Mouse (Mus musculus): ENCODE measurements around the gene Zfp786.
A peak's percentile ranks its signal among the peaks of the same experiment; 100 is the strongest.

Gene Zfp786

DNA sequence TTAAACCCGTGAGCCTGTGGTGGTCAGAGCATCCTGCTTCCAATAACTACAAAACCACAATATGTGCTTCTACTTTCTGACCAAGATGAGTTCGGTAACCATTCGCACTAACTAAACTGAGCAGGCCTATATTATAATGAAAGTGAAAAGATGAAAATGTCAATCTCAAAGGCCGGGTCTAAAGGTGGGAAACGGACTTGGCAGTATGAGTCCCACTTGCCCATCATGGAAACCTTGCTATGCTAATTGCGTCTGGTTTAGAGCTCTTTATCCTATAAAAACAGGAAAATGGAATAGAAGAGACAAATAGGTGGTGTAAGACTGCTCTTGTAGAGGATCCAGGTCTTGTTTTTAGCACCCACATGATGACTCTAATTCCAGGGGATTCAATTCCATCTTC is 8.9 kb downstream of the Zfp786 start:
- DNase-seq (ENCODE audit: extremely low spot score, low read depth, low spot score): no peak

DNA sequence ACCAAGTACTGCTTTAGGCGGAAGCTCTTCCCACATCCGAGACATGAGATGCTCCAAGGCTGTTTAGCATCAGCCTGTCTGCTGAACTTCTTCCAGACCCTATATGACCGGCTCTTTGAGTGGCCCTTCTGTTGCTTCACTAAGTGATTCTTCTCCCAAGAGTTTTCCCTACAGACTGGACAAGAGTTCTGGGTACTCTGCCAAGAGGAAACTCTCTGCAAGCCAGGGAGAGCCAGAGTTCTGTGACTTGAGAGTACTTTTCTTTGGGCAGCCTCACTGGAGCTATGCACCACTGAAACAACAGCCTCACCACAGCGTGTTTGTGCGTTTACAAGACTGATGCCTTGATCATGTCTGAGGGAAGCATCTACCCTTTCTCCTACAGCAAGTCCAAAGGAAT is 9.4 kb downstream of the Zfp786 start:
- no peak for DNase-seq (ENCODE audit: extremely low spot score, low read depth, low spot score)

GRCm38 (mm10) chr6:47819626-47820325 is 10.9 kb downstream of the Zfp786 start:
- no peak for DNase-seq (ENCODE audit: extremely low spot score, low read depth, low spot score)

DNA sequence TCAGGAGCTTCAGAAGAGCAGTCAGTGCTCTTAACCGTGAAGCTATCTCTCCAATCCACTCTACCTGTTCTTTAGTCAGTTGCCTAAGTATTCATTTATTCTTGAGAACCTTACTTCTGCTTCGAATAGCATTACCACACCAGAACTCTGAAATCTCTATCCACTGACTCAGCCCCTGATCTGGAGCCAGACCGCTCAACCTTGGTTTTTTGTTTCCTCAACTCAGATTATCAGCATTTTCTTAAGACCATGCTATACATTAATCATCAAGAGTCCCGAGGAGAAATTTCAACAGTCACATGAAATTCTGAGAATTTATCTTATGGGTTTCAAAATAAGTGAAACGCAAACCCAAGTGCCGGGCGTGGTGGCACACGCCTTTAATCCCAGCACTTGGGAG is 11.9 kb downstream of the Zfp786 start:
- DNase-seq (ENCODE audit: extremely low spot score, low read depth, low spot score): no peak

- DNase-seq (ENCODE audit: extremely low spot score, low read depth, low spot score): no peak
These were observed 14.5 kb downstream of the Zfp786 start for GRCm38 (mm10) chr6:47816151-47816550.

DNA sequence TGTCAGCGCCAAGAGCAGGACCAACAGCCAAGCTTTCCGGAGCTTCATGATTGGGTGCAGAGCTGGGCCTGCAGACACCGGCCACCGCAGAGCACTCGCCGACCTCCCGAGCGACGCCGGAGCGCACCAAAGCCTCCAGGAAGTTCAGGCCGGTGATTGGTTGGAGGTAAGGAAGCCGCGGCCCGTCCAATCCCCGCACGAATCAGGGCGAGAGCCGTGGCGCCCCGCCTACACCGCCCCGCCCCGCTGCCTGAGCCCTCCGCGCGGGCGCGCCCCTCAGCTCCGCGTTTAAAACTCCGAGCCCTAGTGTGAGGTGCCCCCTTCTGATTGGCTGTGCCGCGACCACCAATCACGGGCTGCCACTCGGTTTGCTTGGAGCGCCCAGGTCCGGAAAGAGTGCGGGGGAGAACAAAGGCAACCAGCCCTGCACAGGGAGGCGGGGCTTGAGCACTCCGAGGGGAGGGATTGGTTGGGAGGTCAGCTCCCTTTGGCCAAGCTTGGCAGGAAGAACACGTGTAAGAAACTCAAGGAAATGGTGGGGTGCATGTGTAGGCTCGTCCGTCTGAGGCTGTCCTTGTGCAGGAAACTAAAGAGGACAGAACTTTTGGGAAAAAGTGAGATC is 17.3 kb downstream of the Zfp786 start, which contains the start of gene Pdia4:
Gene Pdia4 (minus strand): TSS at position 174 of the 622 bp plus-strand sequence.
- peak; percentile 84 for DNase-seq (ENCODE audit: extremely low spot score, low read depth, low spot score)

DNA sequence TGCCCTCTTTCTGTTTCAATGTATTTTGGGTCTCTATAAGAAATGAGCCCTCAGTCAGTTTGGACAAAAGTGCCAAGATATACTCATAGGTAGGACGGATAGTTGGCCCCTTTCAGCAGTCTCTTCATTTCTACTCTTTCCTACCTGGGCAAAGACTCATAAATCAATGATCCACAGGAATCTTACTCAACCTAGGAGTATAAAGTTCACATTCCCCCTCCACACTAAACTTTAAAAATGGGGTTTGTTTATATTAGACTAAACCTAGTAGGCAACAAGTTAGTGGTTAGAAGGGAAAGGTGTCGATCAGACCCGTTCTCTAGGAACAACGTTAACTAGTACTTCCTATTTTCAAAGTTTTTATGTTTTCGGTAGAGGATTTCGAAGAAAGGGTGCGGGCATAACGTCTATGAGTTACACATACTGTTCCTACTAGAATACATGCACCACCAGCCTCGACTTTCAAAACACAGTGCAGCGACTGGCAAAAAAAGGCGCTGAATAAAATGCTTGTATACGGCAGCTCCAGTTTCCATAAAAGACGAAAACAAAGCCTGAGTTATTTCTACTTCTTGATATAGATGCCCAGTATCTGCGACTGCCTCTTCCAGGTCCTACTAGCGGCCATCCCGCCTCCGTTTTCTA is 18.3 kb downstream of the Zfp786 start:
- no peak for DNase-seq (ENCODE audit: extremely low spot score, low read depth, low spot score)

- DNase-seq (ENCODE audit: extremely low spot score, low read depth, low spot score): no peak
These were observed 19.3 kb downstream of the Zfp786 start for GRCm38 (mm10) chr6:47811324-47811723.

DNA sequence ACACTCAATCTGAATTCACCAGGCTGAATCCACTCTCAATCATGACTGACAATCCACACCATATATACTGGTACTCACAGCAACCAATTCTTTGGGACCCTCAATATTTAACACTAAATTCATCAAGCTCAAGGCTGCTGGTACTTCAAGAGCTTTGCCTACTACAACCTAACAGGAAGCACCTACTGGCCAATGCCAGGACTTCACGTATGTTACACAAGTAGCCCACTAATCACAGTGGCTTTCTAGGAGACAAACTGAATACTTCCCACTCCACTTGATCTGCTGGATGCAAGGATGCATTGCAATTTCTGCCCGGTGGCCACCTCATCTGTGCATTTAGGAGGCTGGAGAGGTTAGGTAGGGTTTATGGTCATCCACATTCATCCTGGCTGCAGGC is 20.5 kb downstream of the Zfp786 start:
- no peak for DNase-seq (ENCODE audit: extremely low spot score, low read depth, low spot score)

DNA sequence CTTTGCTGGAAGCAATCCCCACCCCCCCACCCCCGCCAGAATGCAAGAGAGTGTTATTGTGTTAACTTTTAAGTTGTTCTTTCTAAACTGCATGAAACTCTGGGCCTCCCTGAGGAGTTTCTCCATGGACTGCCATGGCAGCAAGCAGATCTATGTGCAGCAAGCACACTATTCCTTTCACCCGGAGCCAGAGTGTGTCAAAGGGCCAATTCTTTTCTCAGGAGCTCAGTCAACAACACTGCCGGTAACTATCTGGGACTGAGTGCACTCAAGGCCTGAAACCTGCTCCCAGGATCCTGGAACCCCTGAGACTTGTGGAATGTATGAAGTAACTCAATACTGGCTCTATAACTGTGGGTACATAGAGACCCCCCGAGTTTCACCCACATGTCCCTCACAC is 21.6 kb downstream of the Zfp786 start:
- DNase-seq (ENCODE audit: extremely low spot score, low read depth, low spot score): no peak

DNA sequence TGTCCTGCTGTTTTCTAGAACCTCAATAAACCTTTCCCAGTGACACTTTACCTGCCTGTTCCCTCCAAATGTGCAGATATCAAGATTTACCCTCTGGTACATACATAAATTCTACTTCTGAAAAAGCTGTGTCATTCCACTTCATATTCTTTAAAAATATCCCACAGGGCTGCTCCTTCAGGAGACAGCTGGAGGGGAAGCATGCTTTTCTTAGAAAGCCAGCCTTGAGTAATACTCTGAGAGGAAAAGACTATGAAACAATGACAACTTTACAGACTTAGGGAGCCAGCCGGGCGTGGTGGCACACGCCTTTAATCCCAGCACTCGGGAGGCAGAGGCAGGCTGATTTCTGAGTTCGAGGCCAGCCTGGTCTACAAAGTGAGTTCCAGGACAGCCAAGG is 22.1 kb downstream of the Zfp786 start:
- DNase-seq (ENCODE audit: extremely low spot score, low read depth, low spot score): no peak

- no peak for DNase-seq (ENCODE audit: extremely low spot score, low read depth, low spot score)
These were observed 23.2 kb downstream of the Zfp786 start for GRCm38 (mm10) chr6:47807419-47807818.

DNA sequence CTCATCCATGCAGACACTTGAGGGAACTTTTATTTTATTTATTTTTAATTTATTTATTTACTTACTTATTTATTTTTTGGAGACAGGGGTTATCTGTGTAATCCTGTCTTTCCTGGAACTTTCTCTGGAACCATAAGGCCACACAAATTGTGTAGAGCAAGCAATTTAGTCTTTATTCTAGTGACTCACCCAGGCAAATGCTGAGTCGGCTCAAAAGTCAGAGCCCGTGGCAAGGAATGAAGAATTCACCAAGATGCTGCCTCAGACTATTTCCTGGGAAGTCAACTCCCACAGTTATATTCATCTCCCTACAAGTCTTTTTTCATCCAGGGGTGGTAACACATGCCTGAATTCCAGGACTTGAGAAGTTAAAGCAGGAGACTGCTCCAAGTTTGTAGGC is 25.1 kb downstream of the Zfp786 start:
- no peak for DNase-seq (ENCODE audit: extremely low spot score, low read depth, low spot score)

DNA sequence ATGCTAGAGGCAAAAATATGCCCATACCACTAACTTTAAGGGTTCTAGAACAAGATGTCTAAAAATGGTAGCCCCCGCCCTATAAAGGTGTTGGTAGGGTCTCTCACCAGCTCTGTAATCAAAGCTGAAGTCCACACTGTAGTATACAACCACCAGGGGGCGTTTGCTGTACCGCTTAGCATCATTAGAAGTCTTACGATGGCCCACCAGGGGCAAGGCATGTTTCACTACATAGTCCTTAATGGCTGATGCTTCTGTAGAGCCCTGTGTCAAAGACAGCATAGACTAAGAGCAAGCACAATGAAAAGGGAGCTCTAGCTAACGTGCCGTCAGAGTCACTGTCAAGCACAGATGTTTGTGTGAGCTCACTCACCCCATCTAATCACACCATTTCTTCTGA is 31.6 kb downstream of the Zfp786 start:
- peak; percentile 68 for DNase-seq (ENCODE audit: extremely low spot score, low read depth, low spot score)

- DNase-seq (ENCODE audit: extremely low spot score, low read depth, low spot score): no peak
These were observed 36.4 kb downstream of the Zfp786 start for GRCm38 (mm10) chr6:47794106-47794830.

- no peak for DNase-seq (ENCODE audit: extremely low spot score, low read depth, low spot score)
These were observed 37.4 kb downstream of the Zfp786 start for GRCm38 (mm10) chr6:47793284-47793683.

GRCm38 (mm10) chr6:47792533-47792932 is 38.1 kb downstream of the Zfp786 start:
- no peak for DNase-seq (ENCODE audit: extremely low spot score, low read depth, low spot score)

DNA sequence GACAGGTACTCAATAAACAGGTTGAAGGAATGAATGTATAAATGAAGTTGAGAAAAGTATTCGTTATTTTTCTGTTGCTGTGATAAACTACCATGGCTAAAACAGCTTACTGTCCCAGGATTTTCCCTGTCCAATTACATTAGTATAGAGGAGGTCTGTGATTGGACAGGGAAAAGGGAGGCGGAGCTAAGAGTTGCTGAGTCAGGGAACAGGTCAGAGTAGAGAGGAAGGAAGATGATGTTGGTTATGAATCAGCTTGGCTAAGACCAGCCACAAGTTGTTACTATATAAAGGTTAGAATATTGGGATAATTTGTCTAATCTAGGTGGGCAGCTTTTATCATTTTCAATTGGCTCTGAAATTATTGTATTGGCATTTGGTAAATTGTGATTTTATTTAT is 39.9 kb downstream of the Zfp786 start:
- no peak for DNase-seq (ENCODE audit: extremely low spot score, low read depth, low spot score)

DNA sequence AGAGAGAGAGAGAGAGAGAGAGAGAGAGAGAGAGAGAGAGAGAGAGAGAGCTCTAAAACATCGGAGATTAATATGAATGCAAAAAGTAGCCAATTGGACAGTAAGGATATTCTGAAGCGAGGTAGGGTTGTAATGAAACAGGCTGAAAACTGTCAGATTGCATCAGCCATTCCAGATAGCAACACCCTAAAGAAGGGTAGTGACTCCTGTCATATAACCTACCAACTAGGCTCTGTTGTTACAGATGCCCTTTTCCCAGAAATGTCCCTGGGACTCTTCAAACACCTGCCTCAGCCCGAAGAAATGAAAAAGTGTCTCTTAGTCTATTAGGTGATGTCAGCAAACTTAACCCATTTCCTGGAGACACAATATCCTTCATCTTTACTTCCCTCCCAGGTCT is 41.8 kb downstream of the Zfp786 start:
- DNase-seq (ENCODE audit: extremely low spot score, low read depth, low spot score): no peak

DNA sequence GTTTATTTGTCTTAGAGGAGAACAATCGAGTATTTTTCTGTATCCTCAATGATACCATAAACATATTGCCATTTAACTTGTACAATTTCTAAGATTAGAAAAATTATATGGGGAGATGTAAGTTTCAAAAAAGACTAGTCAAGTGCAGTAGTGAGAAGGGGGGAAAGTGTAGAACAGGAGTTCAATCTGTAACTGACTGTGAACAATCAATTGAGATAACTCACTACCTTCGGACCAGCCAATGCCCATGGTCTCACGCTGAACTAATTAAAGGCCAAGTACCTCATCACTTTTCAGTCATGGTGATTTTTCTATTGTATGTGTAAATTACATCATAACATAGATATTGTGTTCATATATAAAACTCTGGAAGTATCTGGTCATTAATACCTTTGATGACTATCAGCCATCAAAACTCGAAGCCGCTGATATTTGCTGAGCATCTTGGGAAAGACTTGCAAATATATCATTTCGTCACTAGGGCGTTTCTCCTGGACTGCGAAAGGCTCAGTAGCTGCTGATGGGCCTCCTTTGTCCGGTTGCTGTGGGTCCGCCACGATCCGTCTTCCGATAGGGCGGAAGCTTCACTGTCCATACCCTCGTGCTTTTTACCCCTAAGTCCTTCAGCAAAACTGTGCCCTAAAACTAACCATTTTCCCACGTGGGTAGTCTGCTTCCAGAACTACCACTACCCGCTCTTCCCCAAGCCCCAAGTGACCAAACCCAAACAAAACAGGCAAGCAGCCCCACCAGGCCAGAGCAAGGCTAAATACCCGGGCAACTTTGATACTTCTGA is 42.5 kb downstream of the Zfp786 start:
- DNase-seq (ENCODE audit: extremely low spot score, low read depth, low spot score): peak; percentile 92
